Mouse (Mus musculus): Measurements from ENCODE around the gene Trmt1. TPM values are rescaled to one million over a fixed set of nuclear protein-coding genes. Genes with fewer than 3 reads are reported as not detected.

Trmt1 gene
- polyA plus RNA-seq, 1 experiment from 2014 or later: 57.8 TPM

Other genes with a start within 250 kb of the Trmt1 start
- gene Ier2, start 23.5 kb upstream of the Trmt1 start, polyA plus RNA-seq (2016; fragmentation: Nextera tagmentation; extraction: Ambion mirVana): 89.9 and 94.7 TPM in 2 replicates
- 25.2 and 28.9 TPM in 2 replicates for gene Nacc1, start 1.6 kb downstream of the Trmt1 start, polyA plus RNA-seq (2016; fragmentation: Nextera tagmentation; extraction: Ambion mirVana)
- gene Lyl1, start 15.2 kb downstream of the Trmt1 start, polyA plus RNA-seq (2016; fragmentation: Nextera tagmentation; extraction: Ambion mirVana): 5.6 and 6.5 TPM in 2 replicates
- 0.54 and 1.9 TPM in 2 replicates for gene G430095P16Rik, start 36.7 kb downstream of the Trmt1 start, polyA plus RNA-seq (2016; fragmentation: Nextera tagmentation; extraction: Ambion mirVana)
- 0.07 and 0.29 TPM in 2 replicates for gene Nfix, start 114.0 kb downstream of the Trmt1 start, polyA plus RNA-seq (2016; fragmentation: Nextera tagmentation; extraction: Ambion mirVana)
- gene Dand5, start 136.5 kb downstream of the Trmt1 start, polyA plus RNA-seq (2016; fragmentation: Nextera tagmentation; extraction: Ambion mirVana): 3.8 and 5.5 TPM in 2 replicates
- 43.7 and 45.8 TPM in 2 replicates for gene Gadd45gip1, start 145.2 kb downstream of the Trmt1 start, polyA plus RNA-seq (2016; fragmentation: Nextera tagmentation; extraction: Ambion mirVana)
- 115 TPM in 2 replicates for gene Rad23a, start 154.4 kb downstream of the Trmt1 start, polyA plus RNA-seq (2016; fragmentation: Nextera tagmentation; extraction: Ambion mirVana)
- gene Calr, start 160.6 kb downstream of the Trmt1 start, polyA plus RNA-seq (2016; fragmentation: Nextera tagmentation; extraction: Ambion mirVana): 783 and 812 TPM in 2 replicates
- gene Farsa, start 170.7 kb downstream of the Trmt1 start, polyA plus RNA-seq (2016; fragmentation: Nextera tagmentation; extraction: Ambion mirVana): 129 and 134 TPM in 2 replicates
- 61.5 and 67.1 TPM in 2 replicates for gene Syce2, start 185.8 kb downstream of the Trmt1 start, polyA plus RNA-seq (2016; fragmentation: Nextera tagmentation; extraction: Ambion mirVana)
- 35.5 and 43.4 TPM in 2 replicates for gene Gcdh, start 207.6 kb downstream of the Trmt1 start, polyA plus RNA-seq (2016; fragmentation: Nextera tagmentation; extraction: Ambion mirVana)
- 18.2 and 21.5 TPM in 2 replicates for gene Klf1, start 215.6 kb downstream of the Trmt1 start, polyA plus RNA-seq (2016; fragmentation: Nextera tagmentation; extraction: Ambion mirVana)
- gene Dnase2a, start 222.3 kb downstream of the Trmt1 start, polyA plus RNA-seq (2016; fragmentation: Nextera tagmentation; extraction: Ambion mirVana): 5.8 and 6.6 TPM in 2 replicates

All from hindbrain, embryonic 10.5 days (tissue).